Mouse (Mus musculus): ENCODE results near the gene Atp8a2.

GRCm38 (mm10) chr14:59859830-59860229, 337.1 kb downstream of the Atp8a2 start:
- TF ChIP-seq POLR2A (IDR thresholded peaks at IDR 0.05; ENCODE audit: extremely low read depth, insufficient read depth, low read length) (no peak), CTCF (IDR thresholded peaks at IDR 0.05; ENCODE audit: extremely low read depth, insufficient read depth, low read length) (no peak)
